Mouse (Mus musculus) heart, adult 18-20 months (tissue): Measurements from ENCODE around the gene Cyp2c66. TPM values are rescaled to one million over a fixed set of nuclear protein-coding genes. Genes with fewer than 3 reads are reported as not detected.
"Not testable (repeated sequence)": the region's sequence is repeated elsewhere in the genome, so short reads cannot be mapped to it uniquely, and the experiment has no call there.

ENCODE experiments used
- DNase-seq, 2 experiments: peaks; one replicate each; pipeline ENCODE4 v3.0.0; 2021 to 2022; ENCODE audit warnings: mixed read lengths in 1 of 2
- long read RNA-seq, 2 experiments: library from polyadenylated mRNA; stranded (forward); transcript quantifications; one replicate each; pipeline ENCODE4 v2.0.0; 2021
- total RNA-seq, 2 experiments: library from RNA; stranded (reverse); gene quantifications; 2 replicates each; pipeline ENCODE4 v1.2.3; 2021

Gene Cyp2c66
- total RNA-seq: not detected
- long read RNA-seq, experiment 1: 0 reads
- long read RNA-seq, experiment 2: 0 reads

DNA sequence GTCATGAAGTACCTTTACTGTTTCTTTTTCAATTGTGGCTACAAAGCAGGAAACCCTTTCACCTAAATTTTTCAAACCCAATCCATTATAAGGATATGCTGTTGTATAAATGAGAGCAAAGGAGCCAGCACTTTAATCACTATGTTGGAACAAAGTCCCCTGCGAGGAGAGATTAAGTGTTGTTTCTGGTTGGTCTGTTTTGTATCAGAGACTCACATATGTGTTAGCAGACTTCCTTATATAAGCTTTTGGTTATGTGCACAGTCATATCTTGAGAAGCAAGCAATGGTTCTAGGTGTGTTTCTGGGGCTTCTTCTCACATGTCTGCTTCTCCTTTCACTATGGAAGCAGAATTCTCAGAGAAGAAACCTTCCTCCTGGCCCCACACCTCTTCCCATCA, at the start of gene Cyp2c66:
Gene Cyp2c66 (plus strand): TSS at position 255 of the 400 bp plus-strand sequence.
- no peak for DNase-seq

DNA sequence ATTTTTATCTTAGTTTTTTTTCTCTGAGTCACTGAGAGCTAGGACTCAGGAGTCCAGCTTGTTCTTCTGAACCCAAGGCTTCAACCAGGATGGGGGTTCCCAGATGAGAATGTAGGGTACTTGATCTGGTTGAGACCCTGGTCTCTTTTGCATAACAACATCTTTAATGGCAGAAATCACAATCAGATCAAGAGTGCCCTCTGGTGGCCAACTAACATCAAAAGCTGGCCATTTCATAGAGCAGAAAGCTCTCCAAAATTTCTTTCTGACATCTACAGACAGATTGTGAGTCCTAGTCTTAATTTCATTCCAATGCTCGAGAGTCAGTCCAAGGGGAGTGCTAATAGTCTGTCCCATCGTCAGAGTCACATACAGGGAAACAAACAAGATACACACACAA, 14.9 kb upstream of the Cyp2c66 start:
- DNase-seq: not testable (repeated sequence)

GRCm38 (mm10) chr19:39156836-39157235, 43.1 kb downstream of the Cyp2c66 start:
- DNase-seq: not testable (repeated sequence)

Other genes starting within 250 kb of the Cyp2c66 start
- gene Hells, start 183.0 kb upstream of the Cyp2c66 start, total RNA-seq: 1 to 10 TPM in 1 of 2 experiments, under 1 TPM in 1; 0.97 to 1.5 TPM
- gene Cyp2c55, start 106.9 kb upstream of the Cyp2c66 start, total RNA-seq: under 1 TPM in 1 of 2 experiments, not detected in 1; 0.12 TPM
- gene Cyp2c65, start 52.9 kb upstream of the Cyp2c66 start, total RNA-seq: not detected
- gene Cyp2c29, start 155.5 kb downstream of the Cyp2c66 start, total RNA-seq: not detected